Comparison of ENCODE assay signal across 8 mouse cellular contexts in genomic region chr13:64443263-64443894, GRCm38 (mm10). TPM values are rescaled to one million over a fixed set of nuclear protein-coding genes. Genes with fewer than 3 reads are reported as not detected.
A peak's percentile ranks its signal among the peaks of the same experiment; 100 is the strongest.
DNase-seq lines count a peak whose midpoint lies in the region; ATAC-seq and TF ChIP-seq lines count a peak whose summit lies in the region.
"Had no signal": no experiment of that assay in that cellular context is flagged by ENCODE, and none has a peak within 500 bp of the region (broad histone marks: within the 10 kb centered on the region; RNA-seq: fewer than 3 reads in every experiment).

No protein-coding gene starts in this region.

- H3K27me3 ChIP-seq in hindbrain, embryonic 13.5 days, result no peaks in the 10 kb centered on the region
- H3K27me3 ChIP-seq in midbrain, embryonic 11.5 days (ENCODE audit: control insufficient read depth, insufficient read depth, low read length), result no peaks in the 10 kb centered on the region
- no peaks in the 10 kb centered on the region for H3K27me3 ChIP-seq in stomach, postnatal 0 days (ENCODE audit: control insufficient read depth, insufficient read depth, low read length)
- H3K27me3 ChIP-seq: limb, embryonic 15.5 days had no signal

- WGBS in hindbrain, embryonic 13.5 days, result 67% methylated on average over 4 of the region's 4 CpGs
- WGBS in midbrain, embryonic 11.5 days, result 61% methylated on average over 4 of the region's 4 CpGs
- WGBS in stomach, postnatal 0 days, result 58% methylated on average over 4 of the region's 4 CpGs

- ATAC-seq in hindbrain, embryonic 13.5 days (ENCODE audit: low FRiP score), result peak; percentile 75
- 0 out of 2 replicates have a peak, but pooled peaks have one; percentile 47 for ATAC-seq in midbrain, embryonic 11.5 days (ENCODE audit: low FRiP score)
- ATAC-seq in stomach, postnatal 0 days (ENCODE audit: low FRiP score, low TSS enrichment), result peak; percentile 25; the same call in 1 of the 2 replicates

- DNase-seq in 416B (ENCODE audit: low read depth) (peak; percentile 57), MN1 (ENCODE audit: low spot score) (peak; percentile 61)
- DNase-seq in cerebellum, postnatal 36 days, result peak; percentile 61 to 76
- DNase-seq in layer of hippocampus, postnatal 10 days (ENCODE audit: low spot score in 2 of 2), result peak; percentile 68 to 76
- peak; percentile 92 for DNase-seq in midbrain, embryonic 11.5 days (ENCODE audit: low spot score, missing footprints)
- DNase-seq in stomach, postnatal 0 days (ENCODE audit: low spot score), result peak; percentile 61

- H3K36me3 ChIP-seq in hindbrain, embryonic 13.5 days, result peaks cover 9% of the 10 kb centered on the region; the same call in 1 of the 2 replicates
- no peaks in the 10 kb centered on the region for H3K36me3 ChIP-seq in midbrain, embryonic 11.5 days (ENCODE audit: control insufficient read depth, insufficient read depth, low read length)
- H3K36me3 ChIP-seq in stomach, postnatal 0 days (ENCODE audit: control insufficient read depth, insufficient read depth, low read length), result no peaks in the 10 kb centered on the region

- TF ChIP-seq EP300 in stomach, postnatal 0 days (optimal IDR thresholded peaks at IDR 0.05), result no peak

- H3K4me3 ChIP-seq in hindbrain, embryonic 13.5 days, result no peak overlapping the region
- H3K4me3 ChIP-seq in midbrain, embryonic 11.5 days (ENCODE audit: low read depth, low read length), result no peak overlapping the region
- H3K4me3 ChIP-seq in stomach, postnatal 0 days (ENCODE audit: low read depth, low read length), result no peak overlapping the region
- H3K4me3 ChIP-seq: limb, embryonic 15.5 days had no signal

- no peak overlapping the region for H3K4me2 ChIP-seq in hindbrain, embryonic 13.5 days
- H3K4me2 ChIP-seq in midbrain, embryonic 11.5 days, result no peak overlapping the region
- H3K4me2 ChIP-seq in stomach, postnatal 0 days (replicated peaks; ENCODE audit: low read depth), result no peak overlapping the region
- H3K4me2 ChIP-seq: limb, embryonic 15.5 days had no signal

- H3K4me1 ChIP-seq in hindbrain, embryonic 13.5 days (replicated peaks), result no peaks in the 10 kb centered on the region
- H3K4me1 ChIP-seq in midbrain, embryonic 11.5 days (ENCODE audit: control insufficient read depth, insufficient read depth, low read length), result no peaks in the 10 kb centered on the region
- H3K4me1 ChIP-seq in stomach, postnatal 0 days (replicated peaks; ENCODE audit: control insufficient read depth, insufficient read depth), result no peaks in the 10 kb centered on the region
- H3K4me1 ChIP-seq: limb, embryonic 15.5 days had no signal

- no peak overlapping the region for H3K27ac ChIP-seq in hindbrain, embryonic 13.5 days
- H3K27ac ChIP-seq in midbrain, embryonic 11.5 days (ENCODE audit: low read depth, low read length), result no peak overlapping the region
- H3K27ac ChIP-seq in stomach, postnatal 0 days (replicated peaks), result no peak overlapping the region
- H3K27ac ChIP-seq: limb, embryonic 15.5 days had no signal

- H3K9me3 ChIP-seq in hindbrain, embryonic 13.5 days, result no peaks in the 10 kb centered on the region
- H3K9me3 ChIP-seq in midbrain, embryonic 11.5 days (ENCODE audit: control insufficient read depth, low read length), result no peaks in the 10 kb centered on the region
- H3K9me3 ChIP-seq in stomach, postnatal 0 days (ENCODE audit: control insufficient read depth, low read length), result no peaks in the 10 kb centered on the region
- H3K9me3 ChIP-seq: limb, embryonic 15.5 days had no signal

- TF ChIP-seq CTCF in stomach, postnatal 0 days (IDR thresholded peaks at IDR 0.05; ENCODE audit: low read depth), result peak; percentile 85

- H3K9ac ChIP-seq in hindbrain, embryonic 13.5 days, result no peak overlapping the region
- no peak overlapping the region for H3K9ac ChIP-seq in midbrain, embryonic 11.5 days (ENCODE audit: low read length)
- no peak overlapping the region for H3K9ac ChIP-seq in stomach, postnatal 0 days (ENCODE audit: low read length)
- H3K9ac ChIP-seq: limb, embryonic 15.5 days had no signal

RNA-seq across cellular contexts. Expression of gene Cdk20, which starts 11.3 kb away (rescaled TPM):
- polyA plus RNA-seq in hindbrain, embryonic 13.5 days (2015; fragmentation: Nextera tagmentation; extraction: Ambion mirVana), result 16.6 and 18.1 TPM in 2 replicates
- 10 to 100 TPM; 12.9 to 14.8 TPM for total RNA-seq in layer of hippocampus, postnatal 10 days (2021)
- 7.1 and 8.6 TPM in 2 replicates for polyA plus RNA-seq in midbrain, embryonic 11.5 days (2014; fragmentation: Nextera tagmentation; extraction: Ambion mirVana)
- polyA plus RNA-seq in stomach, postnatal 0 days (2015; fragmentation: Nextera tagmentation; extraction: Ambion mirVana), result 4.5 and 5.3 TPM in 2 replicates

RNA-seq across cellular contexts. Expression of gene Fam240b, which starts 54.2 kb away (rescaled TPM):
- polyA plus RNA-seq in hindbrain, embryonic 13.5 days (2015; fragmentation: Nextera tagmentation; extraction: Ambion mirVana), result not detected in 2 replicates
- not detected for total RNA-seq in layer of hippocampus, postnatal 10 days (2021)
- not detected in 2 replicates for polyA plus RNA-seq in midbrain, embryonic 11.5 days (2014; fragmentation: Nextera tagmentation; extraction: Ambion mirVana)
- not detected in 2 replicates for polyA plus RNA-seq in stomach, postnatal 0 days (2015; fragmentation: Nextera tagmentation; extraction: Ambion mirVana)
- polyA plus RNA-seq: limb, embryonic 15.5 days had no signal

Comparison
In these comparisons a context has a peak if more than half of its experiments do, and no peak if none do; other contexts are left out.
1. ATAC-seq: peak in every context shown above with its lines; median percentile 75 in hindbrain, embryonic 13.5 days; 47 in midbrain, embryonic 11.5 days; 25 in stomach, postnatal 0 days.